In the genomic region with DNA sequence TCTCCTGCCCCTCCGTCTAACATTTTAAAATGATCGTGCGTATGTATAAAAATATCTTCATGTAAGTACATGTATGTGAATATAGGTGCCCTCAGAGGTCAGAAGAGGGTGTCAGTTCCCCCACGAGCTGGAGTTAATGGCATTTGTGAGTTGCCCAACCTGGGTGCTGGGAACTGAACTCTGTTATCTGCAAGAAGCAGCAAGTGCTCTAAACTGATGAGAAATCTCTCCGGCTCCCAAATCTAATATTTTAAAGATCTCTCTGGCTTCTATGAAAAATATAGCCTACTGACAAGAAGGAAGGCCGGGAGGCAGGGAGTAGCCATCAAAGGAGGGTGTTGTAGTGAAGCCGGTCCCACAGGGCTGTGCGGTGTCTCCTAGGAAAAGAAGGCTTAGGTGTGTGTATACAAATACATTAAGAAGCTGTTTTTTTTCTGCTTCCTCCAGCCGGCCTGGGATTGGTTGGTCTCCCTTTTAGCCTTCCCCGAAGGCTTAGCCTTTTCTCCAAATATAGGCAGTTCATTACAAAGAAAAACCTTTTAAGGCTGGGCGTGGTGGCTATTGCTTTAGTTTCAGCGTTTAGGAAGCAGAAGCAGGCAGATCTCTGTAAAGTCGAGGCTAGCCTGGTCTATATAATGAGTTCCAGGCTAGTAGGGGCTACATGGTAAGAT, we compare ENCODE assay signal across 8 mouse cellular contexts. TPM values are rescaled to one million over a fixed set of nuclear protein-coding genes. Genes with fewer than 3 reads are reported as not detected.
DNase-seq lines count a peak whose midpoint lies in the region; ATAC-seq and TF ChIP-seq lines count a peak whose summit lies in the region.

No protein-coding gene starts in this region.

- peaks cover 16% of the 10 kb centered on the region for H3K4me1 ChIP-seq in heart, embryonic 13.5 days
- H3K4me1 ChIP-seq in ES-E14 (ENCODE audit: control insufficient read depth in 2 of 2, insufficient read depth in 2 of 2, low read length in 2 of 2, poor library complexity in 1 of 2), result peaks cover 8 to 11% of the 10 kb centered on the region in 2 experiments; a peak in 3 of 4 replicates
- H3K4me1 ChIP-seq in hindbrain, embryonic 13.5 days (replicated peaks), result peaks cover 26% of the 10 kb centered on the region
- H3K4me1 ChIP-seq in midbrain, embryonic 10.5 days, result peaks cover 53% of the 10 kb centered on the region

- no peak for ATAC-seq in heart, embryonic 13.5 days (ENCODE audit: extremely low read depth, insufficient number of reproducible peaks, low FRiP score, low TSS enrichment)
- ATAC-seq in hindbrain, embryonic 13.5 days (ENCODE audit: low FRiP score), result no peak

- peak overlapping the region; percentile 76 for H3K4me2 ChIP-seq in heart, embryonic 13.5 days
- H3K4me2 ChIP-seq in hindbrain, embryonic 13.5 days, result peak overlapping the region; percentile 67

- no peak for DNase-seq in heart, postnatal 4 days
- no peak for DNase-seq in ES-E14 (ENCODE audit: low read depth, low spot score)
- DNase-seq in midbrain, embryonic 10.5 days (ENCODE audit: low spot score), result no peak
- no peak for DNase-seq in natural killer cell, adult 2 months (ENCODE audit: low spot score in 2 of 2)
- no peak for DNase-seq in urinary bladder, adult 18-20 months (ENCODE audit: low spot score in 2 of 2)
- DNase-seq in cerebellum, postnatal 14 days, result no peak

- H3K27me3 ChIP-seq in heart, embryonic 13.5 days (replicated peaks), result peaks cover 10% of the 10 kb centered on the region; the same call in 1 of the 2 replicates
- H3K27me3 ChIP-seq in hindbrain, embryonic 13.5 days, result 0 out of 2 replicates have a peak, but pooled peaks cover 4% of the 10 kb centered on the region
- H3K27me3 ChIP-seq in midbrain, embryonic 10.5 days (ENCODE audit: low read depth, poor library complexity, severe bottlenecking), result 0 out of 2 replicates have a peak, but pooled peaks cover 5% of the 10 kb centered on the region

- H3K27ac ChIP-seq in heart, embryonic 13.5 days (replicated peaks), result 0 out of 2 replicates have a peak overlapping the region, but pooled peaks have one; percentile 62
- H3K27ac ChIP-seq in ES-E14 (ENCODE audit: insufficient read depth, low read depth, low read length, poor library complexity, severe bottlenecking), result no peak overlapping the region
- peak overlapping the region; percentile 70; the same call in 1 of the 2 replicates for H3K27ac ChIP-seq in hindbrain, embryonic 13.5 days
- peak overlapping the region; percentile 90 for H3K27ac ChIP-seq in midbrain, embryonic 10.5 days (replicated peaks)

- no peak overlapping the region; the same call in 1 of the 2 replicates for H3K9ac ChIP-seq in heart, embryonic 13.5 days
- H3K9ac ChIP-seq in ES-E14 (ENCODE audit: insufficient read depth, low read depth, low read length, poor library complexity, severe bottlenecking), result peak overlapping the region; percentile 79; the same call in 1 of the 2 replicates
- peak overlapping the region; percentile 74 for H3K9ac ChIP-seq in hindbrain, embryonic 13.5 days

- H3K4me3 ChIP-seq in heart, embryonic 13.5 days, result peak overlapping the region; percentile 49
- 0 out of 4 replicates have a peak overlapping the region, but pooled peaks of 1 of the 2 experiments have one; percentile 64 for H3K4me3 ChIP-seq in ES-E14 (ENCODE audit: insufficient read depth in 1 of 2, low read depth in 1 of 2, low read length in 2 of 2, poor library complexity in 1 of 2, severe bottlenecking in 1 of 2)
- peak overlapping the region; percentile 41; the same call in 1 of the 2 replicates for H3K4me3 ChIP-seq in hindbrain, embryonic 13.5 days
- H3K4me3 ChIP-seq in midbrain, embryonic 10.5 days, result peak overlapping the region; percentile 54

- in situ Hi-C loops in ES-E14 (cut with MboI; ENCODE audit: low sequenced_read_pairs in 2 of 2, unreplicated experiment in 2 of 2), result no loop called here

- no peaks in the 10 kb centered on the region for H3K9me3 ChIP-seq in heart, embryonic 13.5 days
- no peaks in the 10 kb centered on the region for H3K9me3 ChIP-seq in ES-E14 (ENCODE audit: control insufficient read depth, insufficient read depth, low read depth, low read length)
- no peaks in the 10 kb centered on the region for H3K9me3 ChIP-seq in hindbrain, embryonic 13.5 days
- H3K9me3 ChIP-seq in midbrain, embryonic 10.5 days (replicated peaks), result no peaks in the 10 kb centered on the region

- 86% methylated on average over 13 of the region's 13 CpGs for WGBS in heart, embryonic 13.5 days
- WGBS in hindbrain, embryonic 13.5 days, result 97% methylated on average over 13 of the region's 13 CpGs
- WGBS in midbrain, embryonic 10.5 days, result 93% methylated on average over 13 of the region's 13 CpGs

- no peaks in the 10 kb centered on the region for H3K36me3 ChIP-seq in heart, embryonic 13.5 days
- no peaks in the 10 kb centered on the region for H3K36me3 ChIP-seq in ES-E14 (ENCODE audit: control insufficient read depth, insufficient read depth, low read length, poor library complexity, severe bottlenecking)
- no peaks in the 10 kb centered on the region for H3K36me3 ChIP-seq in hindbrain, embryonic 13.5 days
- no peaks in the 10 kb centered on the region for H3K36me3 ChIP-seq in midbrain, embryonic 10.5 days

TF ChIP-seq in ES-E14, 5 proteins besides CTCF, POLR2A, EP300 and RAD21:
- TF ChIP-seq MAFK (IDR thresholded peaks at IDR 0.05; ENCODE audit: insufficient read depth, low read depth, low read length), result no peak
- no peak for TF ChIP-seq HCFC1 (IDR thresholded peaks at IDR 0.05; ENCODE audit: borderline replicate concordance, insufficient read depth, low read length)
- no peak for TF ChIP-seq CHD2 (IDR thresholded peaks at IDR 0.05; ENCODE audit: low read depth, low read length)
- TF ChIP-seq ZNF384 (IDR thresholded peaks at IDR 0.05; ENCODE audit: low read depth, low read length), result no peak
- no peak for TF ChIP-seq ZC3H11A (IDR thresholded peaks at IDR 0.05; ENCODE audit: borderline replicate concordance, low read depth, low read length)
TF ChIP-seq in ES-E14: peak in this region for 0.

RNA-seq across cellular contexts. Expression of a gene that starts 8.5 kb away (rescaled TPM):
- polyA plus RNA-seq in heart, embryonic 13.5 days (2015; fragmentation: Nextera tagmentation; extraction: Ambion mirVana), result 387 and 392 TPM in 2 replicates
- total RNA-seq in heart, postnatal 4 days (2021), result 100 to 1,000 TPM; 462 to 469 TPM
- total RNA-seq in ES-E14 (2012; rRNA removed), result 178 and 232 TPM in 2 replicates
- 335 and 338 TPM in 2 replicates for polyA plus RNA-seq in hindbrain, embryonic 13.5 days (2015; fragmentation: Nextera tagmentation; extraction: Ambion mirVana)
- polyA plus RNA-seq in midbrain, embryonic 10.5 days (2016; fragmentation: Nextera tagmentation; extraction: Ambion mirVana), result 629 and 656 TPM in 2 replicates

RNA-seq across cellular contexts. Expression of a gene that starts 25.7 kb away (rescaled TPM):
- 2.8 and 2.9 TPM in 2 replicates for polyA plus RNA-seq in heart, embryonic 13.5 days (2015; fragmentation: Nextera tagmentation; extraction: Ambion mirVana)
- 1 to 10 TPM; 8.0 to 8.1 TPM for total RNA-seq in heart, postnatal 4 days (2021)
- total RNA-seq in ES-E14 (2012; rRNA removed), result 2.9 and 8.9 TPM in 2 replicates
- polyA plus RNA-seq in hindbrain, embryonic 13.5 days (2015; fragmentation: Nextera tagmentation; extraction: Ambion mirVana), result 25.3 and 26.2 TPM in 2 replicates
- 9.3 and 11.6 TPM in 2 replicates for polyA plus RNA-seq in midbrain, embryonic 10.5 days (2016; fragmentation: Nextera tagmentation; extraction: Ambion mirVana)

RNA-seq across cellular contexts. Expression of a gene that starts 34.6 kb away (rescaled TPM):
- 9.9 and 11.8 TPM in 2 replicates for polyA plus RNA-seq in heart, embryonic 13.5 days (2015; fragmentation: Nextera tagmentation; extraction: Ambion mirVana)
- 10 to 100 TPM; 16.2 to 18.8 TPM for total RNA-seq in heart, postnatal 4 days (2021)
- 7.4 and 7.6 TPM in 2 replicates for total RNA-seq in ES-E14 (2012; rRNA removed)
- 3.4 and 4.2 TPM in 2 replicates for polyA plus RNA-seq in hindbrain, embryonic 13.5 days (2015; fragmentation: Nextera tagmentation; extraction: Ambion mirVana)
- polyA plus RNA-seq in midbrain, embryonic 10.5 days (2016; fragmentation: Nextera tagmentation; extraction: Ambion mirVana), result 1.8 and 3.2 TPM in 2 replicates

RNA-seq across cellular contexts. Expression of a gene that starts 35.8 kb away (rescaled TPM):
- polyA plus RNA-seq in heart, embryonic 13.5 days (2015; fragmentation: Nextera tagmentation; extraction: Ambion mirVana), result 0.90 and 1.3 TPM in 2 replicates
- total RNA-seq in heart, postnatal 4 days (2021), result not detected
- total RNA-seq in ES-E14 (2012; rRNA removed), result 1.2 and 1.8 TPM in 2 replicates
- 1.8 TPM in 2 replicates for polyA plus RNA-seq in hindbrain, embryonic 13.5 days (2015; fragmentation: Nextera tagmentation; extraction: Ambion mirVana)
- polyA plus RNA-seq in midbrain, embryonic 10.5 days (2016; fragmentation: Nextera tagmentation; extraction: Ambion mirVana), result 3.2 and 3.6 TPM in 2 replicates

RNA-seq across cellular contexts. Expression of a gene that starts 56.2 kb away (rescaled TPM):
- 35.7 and 41.3 TPM in 2 replicates for polyA plus RNA-seq in heart, embryonic 13.5 days (2015; fragmentation: Nextera tagmentation; extraction: Ambion mirVana)
- total RNA-seq in heart, postnatal 4 days (2021), result 10 to 100 TPM; 41.6 to 44.4 TPM
- 66.6 and 82.7 TPM in 2 replicates for total RNA-seq in ES-E14 (2012; rRNA removed)
- polyA plus RNA-seq in hindbrain, embryonic 13.5 days (2015; fragmentation: Nextera tagmentation; extraction: Ambion mirVana), result 11.8 and 14.1 TPM in 2 replicates
- polyA plus RNA-seq in midbrain, embryonic 10.5 days (2016; fragmentation: Nextera tagmentation; extraction: Ambion mirVana), result 46.3 and 56.8 TPM in 2 replicates
